Mouse (Mus musculus): ENCODE measurements around the gene Zfp831.

Zfp831 gene

GRCm38 (mm10) chr2:174643448-174644144, at the start of gene Zfp831:
Gene Zfp831, plus strand, starts transcription at chr2:174643534.
- DNase-seq: no peak

GRCm38 (mm10) chr2:174594965-174595364, 48.4 kb upstream of the Zfp831 start:
- DNase-seq: no peak

- no peak for DNase-seq
Observed at GRCm38 (mm10) chr2:174595611-174596010, 47.7 kb upstream of the Zfp831 start.

DNA sequence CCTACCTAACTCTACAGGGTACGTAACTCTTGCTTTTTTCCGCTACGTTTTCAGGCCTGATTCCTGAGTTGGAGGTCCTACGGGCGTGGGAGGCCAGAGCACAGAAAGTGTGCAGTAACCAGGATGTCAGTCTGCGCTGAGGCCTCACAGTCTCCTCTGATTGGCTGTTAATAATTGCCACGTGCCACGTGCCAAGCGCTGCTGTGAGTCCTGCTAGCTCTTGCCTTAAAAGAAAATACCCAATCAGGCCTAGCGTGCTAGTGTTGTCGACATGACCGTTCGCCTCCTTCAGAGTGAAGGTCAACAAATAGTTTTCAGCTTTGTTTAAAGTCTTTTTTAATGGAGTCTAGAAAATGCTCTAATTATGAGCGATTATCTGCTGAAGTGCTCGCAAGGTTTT, 46.9 kb upstream of the Zfp831 start:
- no peak for DNase-seq

GRCm38 (mm10) chr2:174598451-174598850, 44.9 kb upstream of the Zfp831 start:
- DNase-seq: peak; percentile 44 to 63

DNA sequence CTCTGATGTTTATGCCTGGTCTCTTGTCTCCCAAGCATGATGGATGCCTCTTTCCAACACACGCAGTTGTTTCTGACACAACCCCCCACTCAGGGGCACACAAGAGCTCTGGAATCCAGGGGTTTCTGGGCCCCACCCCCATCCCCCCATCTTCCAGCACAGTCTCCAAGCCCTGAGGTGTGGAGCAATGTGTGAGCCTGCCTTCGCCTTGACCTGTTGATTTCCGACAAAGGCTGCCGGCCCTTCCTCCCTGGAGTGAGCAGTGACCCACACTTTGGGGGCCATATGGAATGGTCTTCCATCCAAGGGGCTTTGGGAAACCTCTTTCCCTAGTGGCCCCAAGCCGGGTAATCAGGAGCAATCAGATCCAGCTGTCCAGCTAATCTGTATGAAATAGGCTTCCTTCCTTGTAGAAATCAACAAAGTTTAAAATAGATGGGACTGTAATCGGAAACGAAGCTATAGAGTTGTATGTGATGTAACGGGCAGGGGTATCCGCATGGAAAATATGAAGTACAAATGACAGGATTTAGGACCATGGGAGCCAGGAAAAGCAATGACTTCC, 44.2 kb upstream of the Zfp831 start:
- DNase-seq: no peak

- DNase-seq: no peak
Observed at GRCm38 (mm10) chr2:174599853-174600271, 43.5 kb upstream of the Zfp831 start.

GRCm38 (mm10) chr2:174601938-174602685, 41.2 kb upstream of the Zfp831 start:
- peak; percentile 75 to 84 for DNase-seq

GRCm38 (mm10) chr2:174603321-174603720, 40.0 kb upstream of the Zfp831 start:
- DNase-seq: no peak

- DNase-seq: no peak
Observed at GRCm38 (mm10) chr2:174605020-174605419, 38.3 kb upstream of the Zfp831 start.

DNA sequence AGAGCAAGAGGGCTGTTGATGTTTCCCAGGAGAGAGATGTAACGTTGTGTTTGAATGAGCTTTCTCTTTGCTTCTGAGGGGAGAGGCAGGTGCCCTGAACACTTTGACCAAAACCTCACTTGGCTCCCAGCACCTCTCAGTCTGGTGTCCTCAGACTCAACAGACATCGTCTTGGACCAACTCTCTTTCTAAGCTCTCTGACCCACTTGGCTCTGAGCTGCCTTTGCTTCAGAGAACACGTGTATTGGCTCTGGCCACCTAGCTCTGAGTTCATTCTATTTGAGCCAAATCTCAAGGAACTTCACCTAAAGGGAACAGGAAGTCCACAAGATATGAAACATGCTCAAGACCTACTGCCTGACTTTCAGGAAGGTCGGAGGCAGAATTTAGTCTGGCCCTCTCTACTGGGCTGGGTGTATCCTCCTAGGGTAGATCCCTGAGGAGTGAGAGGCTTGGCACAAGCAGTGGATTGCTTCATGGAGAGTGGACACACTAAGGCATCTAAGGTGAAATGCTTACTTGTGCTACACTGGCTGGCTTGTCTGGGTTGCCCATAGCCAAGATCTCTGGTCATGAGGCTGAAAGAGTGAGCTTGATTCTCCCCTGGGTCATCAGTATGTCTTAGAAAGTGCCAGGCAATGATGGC, 37.8 kb upstream of the Zfp831 start:
- no peak for DNase-seq

GRCm38 (mm10) chr2:174606376-174606775, 37.0 kb upstream of the Zfp831 start:
- no peak for DNase-seq

GRCm38 (mm10) chr2:174609892-174610291, 33.4 kb upstream of the Zfp831 start:
- no peak for DNase-seq

DNA sequence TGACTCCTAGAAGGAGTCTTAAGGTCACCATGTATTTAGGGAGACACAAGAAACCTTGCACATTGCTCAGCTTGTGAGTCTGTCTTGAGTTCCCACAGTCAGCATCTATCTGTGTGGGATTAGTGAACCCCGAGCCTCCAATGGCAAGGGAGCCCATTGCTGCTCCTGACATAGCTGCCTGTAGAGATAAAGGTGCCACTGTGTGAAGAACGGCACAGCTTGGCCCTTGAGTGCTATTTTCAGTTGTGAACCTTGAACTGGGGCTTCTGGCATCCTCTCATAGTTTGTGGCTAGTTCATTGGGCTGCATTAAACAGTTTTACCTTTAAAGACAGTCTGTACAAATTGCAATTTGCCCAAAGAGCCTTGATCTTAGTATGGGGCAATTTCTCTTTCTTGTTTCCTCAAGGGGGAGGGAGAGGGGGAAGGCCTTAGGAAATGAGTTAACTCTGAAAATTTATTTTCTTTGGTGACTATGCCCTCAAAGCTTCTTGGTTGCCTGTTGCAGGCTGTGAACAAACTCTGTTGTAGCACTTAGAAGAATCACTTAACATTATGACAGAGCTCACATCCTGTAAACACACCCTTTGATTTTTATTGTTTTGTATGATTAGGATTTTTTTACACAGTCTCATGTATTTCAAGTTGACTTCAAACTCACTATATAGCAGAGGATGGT, 30.8 kb upstream of the Zfp831 start:
- no peak for DNase-seq

- no peak for DNase-seq
Observed at GRCm38 (mm10) chr2:174613221-174613620, 30.1 kb upstream of the Zfp831 start.

- DNase-seq: peak; percentile 53 to 63
Observed at GRCm38 (mm10) chr2:174613921-174614441, 29.4 kb upstream of the Zfp831 start.

DNA sequence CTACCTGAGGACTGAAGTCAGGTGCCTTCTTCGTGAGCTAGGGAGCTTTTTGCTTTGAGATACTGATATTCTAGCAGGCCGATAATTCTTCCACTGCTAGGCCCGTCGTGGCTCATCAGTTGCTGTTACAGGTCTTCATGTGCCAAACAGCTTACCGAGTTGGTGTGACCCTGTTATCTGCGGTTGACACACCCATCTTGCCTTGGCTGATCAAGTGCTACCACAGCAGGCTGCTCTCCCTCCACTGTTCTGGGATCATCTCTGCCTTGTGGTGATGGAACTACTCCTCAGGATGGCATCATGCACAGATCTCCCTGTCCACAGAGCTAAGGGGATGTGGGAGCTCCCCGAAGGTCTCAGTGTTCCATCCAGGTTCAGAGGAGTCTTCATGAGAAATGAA, 21.5 kb upstream of the Zfp831 start:
- DNase-seq: no peak

DNA sequence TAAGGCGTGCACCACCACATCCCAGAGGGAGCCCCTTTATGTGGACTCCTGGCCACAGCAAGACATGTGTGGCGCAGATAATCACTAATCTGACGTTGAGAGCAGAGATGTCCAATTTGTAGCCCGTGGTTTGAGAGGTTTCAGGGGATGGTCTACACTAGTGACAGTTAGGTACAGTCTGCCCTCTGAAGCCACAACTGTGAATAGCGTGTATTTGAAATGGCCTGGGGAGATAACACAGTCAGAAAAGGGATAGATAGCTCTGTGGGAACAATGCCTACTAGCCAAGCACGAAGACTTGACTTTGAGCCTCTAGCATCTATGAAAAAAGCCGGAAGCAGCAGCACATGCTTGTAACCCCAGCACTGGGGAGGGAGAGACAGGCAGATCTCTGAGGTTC, 18.9 kb upstream of the Zfp831 start:
- no peak for DNase-seq

- DNase-seq: no peak
Observed at GRCm38 (mm10) chr2:174627021-174627420, 16.3 kb upstream of the Zfp831 start.

- DNase-seq: no peak
Observed at GRCm38 (mm10) chr2:174629299-174629850, 14.0 kb upstream of the Zfp831 start.

DNA sequence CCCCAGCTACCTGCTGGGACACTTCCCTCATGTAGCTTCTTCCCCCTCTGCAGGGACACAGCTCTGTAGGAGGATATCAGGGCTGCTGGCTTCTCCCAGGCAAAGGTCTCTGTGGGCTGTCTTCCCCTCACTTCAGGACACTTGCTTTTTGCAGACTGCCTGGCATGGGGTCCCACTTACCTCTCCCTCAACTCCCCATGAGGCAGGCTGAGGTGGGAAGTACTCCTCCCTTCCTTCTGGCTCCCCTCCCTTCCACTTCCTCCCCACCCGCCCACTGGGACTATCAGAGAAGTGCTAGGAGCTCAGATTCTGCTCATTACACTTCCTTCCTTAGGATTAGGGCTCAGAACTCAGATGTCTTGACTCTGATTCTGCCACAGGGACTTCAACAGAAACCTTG, 6.6 kb upstream of the Zfp831 start:
- no peak for DNase-seq

DNA sequence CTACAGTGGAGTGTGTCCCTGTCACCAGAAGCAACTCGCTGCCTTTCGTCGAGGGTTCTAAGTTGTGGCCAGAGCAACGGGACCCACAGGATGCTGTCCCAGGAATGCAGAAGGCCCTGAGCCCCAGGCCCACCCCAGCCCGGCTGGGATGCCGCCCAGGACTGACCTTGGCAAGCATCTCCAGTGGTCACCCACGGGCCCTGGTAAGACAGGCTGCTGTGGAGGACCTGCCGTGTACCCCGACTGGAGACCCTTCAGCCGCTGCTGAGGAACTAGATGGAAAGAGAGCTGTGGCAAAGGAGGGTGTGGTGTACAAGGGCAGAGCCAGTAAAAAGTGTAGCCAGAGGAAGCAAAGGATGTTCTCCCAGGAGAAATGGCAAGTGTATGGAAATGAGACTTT, 1.6 kb downstream of the Zfp831 start:
- no peak for DNase-seq
